Mouse (Mus musculus): ENCODE measurements around the gene Negr1.

GRCm38 (mm10) chr3:157359840-157360239 lies 798.2 kb downstream of the Negr1 start:
- no peak for TF ChIP-seq POLR2A (IDR thresholded peaks at IDR 0.05; ENCODE audit: extremely low read depth, insufficient read depth, low read length)
- no peak for TF ChIP-seq CTCF (IDR thresholded peaks at IDR 0.05; ENCODE audit: extremely low read depth, insufficient read depth, low read length)
